Mouse (Mus musculus): ENCODE results near the gene Otub2. TPM values are rescaled to one million over a fixed set of nuclear protein-coding genes. Genes with fewer than 3 reads are reported as not detected.

The Otub2 gene
- 12.7 and 14.1 TPM in 2 replicates for polyA plus RNA-seq (2016; fragmentation: Nextera tagmentation; extraction: Ambion mirVana)

GRCm38 (mm10) chr12:103388505-103389347 is at the start of gene Otub2:
TSS of gene Otub2 (plus strand) at chr12:103388682.
- Histone ChIP-seq H3K27me3 (no peaks in the 10 kb centered on the region), H3K27ac (peak within 1 kb of the TSS; percentile 73), H3K9ac (peak within 1 kb of the TSS; percentile 81), H3K4me2 (replicated peaks) (peak within 1 kb of the TSS; percentile 66), H3K4me3 (peak within 1 kb of the TSS; percentile 60), H3K36me3 (no peaks in the 10 kb centered on the region), H3K4me1 (peaks cover 9% of the 10 kb centered on the region; the same call in 1 of the 2 replicates), H3K9me3 (no peaks in the 10 kb centered on the region)
- peak; percentile 98 for ATAC-seq (ENCODE audit: insufficient number of reproducible peaks, insufficient read depth, low FRiP score, low TSS enrichment)
- WGBS: under 1% methylated on average over 58 of the region's 58 CpGs

GRCm38 (mm10) chr12:103341212-103341611 is 47.3 kb upstream of the Otub2 start:
- no peaks in the 10 kb centered on the region for H3K4me1 ChIP-seq
- no peaks in the 10 kb centered on the region for H3K36me3 ChIP-seq
- no peak overlapping the region for H3K4me3 ChIP-seq
- no peak overlapping the region for H3K9ac ChIP-seq
- no peak for ATAC-seq (ENCODE audit: insufficient number of reproducible peaks, insufficient read depth, low FRiP score, low TSS enrichment)
- no peak overlapping the region for H3K4me2 ChIP-seq (replicated peaks)
- WGBS: 78% methylated on average over 5 of the region's 5 CpGs
- no peaks in the 10 kb centered on the region for H3K27me3 ChIP-seq
- H3K27ac ChIP-seq: no peak overlapping the region
- H3K9me3 ChIP-seq: no peaks in the 10 kb centered on the region

GRCm38 (mm10) chr12:103343456-103343855 is 45.0 kb upstream of the Otub2 start:
- no peak for ATAC-seq (ENCODE audit: insufficient number of reproducible peaks, insufficient read depth, low FRiP score, low TSS enrichment)
- Histone ChIP-seq H3K36me3 (no peaks in the 10 kb centered on the region), H3K9me3 (no peaks in the 10 kb centered on the region), H3K4me1 (no peaks in the 10 kb centered on the region), H3K4me3 (no peak overlapping the region), H3K9ac (no peak overlapping the region), H3K4me2 (replicated peaks) (no peak overlapping the region), H3K27me3 (no peaks in the 10 kb centered on the region), H3K27ac (no peak overlapping the region)
- WGBS: 72% methylated on average over 8 of the region's 8 CpGs

- H3K27me3 ChIP-seq: peaks cover 4% of the 10 kb centered on the region; the same call in 1 of the 2 replicates
- no peak overlapping the region for H3K4me3 ChIP-seq
- ATAC-seq (ENCODE audit: insufficient number of reproducible peaks, insufficient read depth, low FRiP score, low TSS enrichment): no peak
- no peaks in the 10 kb centered on the region for H3K36me3 ChIP-seq
- H3K4me1 ChIP-seq: no peaks in the 10 kb centered on the region
- no peak overlapping the region for H3K27ac ChIP-seq
- WGBS: 86% methylated on average over 7 of the region's 7 CpGs
- no peak overlapping the region for H3K4me2 ChIP-seq (replicated peaks)
- no peaks in the 10 kb centered on the region for H3K9me3 ChIP-seq
- H3K9ac ChIP-seq: no peak overlapping the region
These were observed 43.5 kb upstream of the Otub2 start for GRCm38 (mm10) chr12:103344934-103345333.

- no peak overlapping the region for H3K4me2 ChIP-seq (replicated peaks)
- WGBS: 79% methylated on average over 8 of the region's 8 CpGs
- H3K9ac ChIP-seq: no peak overlapping the region
- no peak overlapping the region for H3K4me3 ChIP-seq
- no peaks in the 10 kb centered on the region for H3K9me3 ChIP-seq
- H3K27ac ChIP-seq: no peak overlapping the region
- H3K27me3 ChIP-seq: peaks cover 4% of the 10 kb centered on the region; the same call in 1 of the 2 replicates
- H3K36me3 ChIP-seq: no peaks in the 10 kb centered on the region
- H3K4me1 ChIP-seq: no peaks in the 10 kb centered on the region
- no peak for ATAC-seq (ENCODE audit: insufficient number of reproducible peaks, insufficient read depth, low FRiP score, low TSS enrichment)
These were observed 41.5 kb upstream of the Otub2 start for GRCm38 (mm10) chr12:103346945-103347344.

GRCm38 (mm10) chr12:103347406-103347805 is 41.1 kb upstream of the Otub2 start:
- H3K9ac ChIP-seq: no peak overlapping the region
- 38% methylated on average over 5 of the region's 5 CpGs for WGBS

GRCm38 (mm10) chr12:103348506-103348905 is 40.0 kb upstream of the Otub2 start:
- Histone ChIP-seq H3K4me1 (no peaks in the 10 kb centered on the region), H3K27ac (no peak overlapping the region), H3K4me3 (no peak overlapping the region), H3K9ac (no peak overlapping the region), H3K9me3 (no peaks in the 10 kb centered on the region), H3K36me3 (no peaks in the 10 kb centered on the region), H3K4me2 (replicated peaks) (no peak overlapping the region), H3K27me3 (peaks cover 4% of the 10 kb centered on the region; the same call in 1 of the 2 replicates)
- WGBS: 12% methylated on average over 3 of the region's 3 CpGs
- no peak for ATAC-seq (ENCODE audit: insufficient number of reproducible peaks, insufficient read depth, low FRiP score, low TSS enrichment)

More at GRCm38 (mm10) chr12:103347406-103347805, 41.1 kb upstream of the Otub2 start:
- no peaks in the 10 kb centered on the region for H3K4me1 ChIP-seq
- H3K27me3 ChIP-seq: peaks cover 4% of the 10 kb centered on the region; the same call in 1 of the 2 replicates
- no peaks in the 10 kb centered on the region for H3K9me3 ChIP-seq
- ATAC-seq (ENCODE audit: insufficient number of reproducible peaks, insufficient read depth, low FRiP score, low TSS enrichment): no peak
- H3K27ac ChIP-seq: no peak overlapping the region
- H3K36me3 ChIP-seq: no peaks in the 10 kb centered on the region
- H3K4me2 ChIP-seq (replicated peaks): no peak overlapping the region
- H3K4me3 ChIP-seq: no peak overlapping the region

GRCm38 (mm10) chr12:103352735-103353134 is 35.7 kb upstream of the Otub2 start:
- H3K27ac ChIP-seq: no peak overlapping the region
- 91% methylated on average over 6 of the region's 6 CpGs for WGBS
- no peaks in the 10 kb centered on the region for H3K36me3 ChIP-seq
- H3K9ac ChIP-seq: no peak overlapping the region
- no peaks in the 10 kb centered on the region for H3K9me3 ChIP-seq
- no peaks in the 10 kb centered on the region for H3K4me1 ChIP-seq
- no peak for ATAC-seq (ENCODE audit: insufficient number of reproducible peaks, insufficient read depth, low FRiP score, low TSS enrichment)
- H3K27me3 ChIP-seq: peaks cover 4% of the 10 kb centered on the region; the same call in 1 of the 2 replicates
- H3K4me2 ChIP-seq (replicated peaks): no peak overlapping the region
- no peak overlapping the region for H3K4me3 ChIP-seq

GRCm38 (mm10) chr12:103353538-103353937 is 34.9 kb upstream of the Otub2 start:
- peaks cover 4% of the 10 kb centered on the region; the same call in 1 of the 2 replicates for H3K27me3 ChIP-seq
- WGBS: 15% methylated on average over 5 of the region's 5 CpGs
- no peak for ATAC-seq (ENCODE audit: insufficient number of reproducible peaks, insufficient read depth, low FRiP score, low TSS enrichment)
- H3K36me3 ChIP-seq: no peaks in the 10 kb centered on the region
- H3K4me2 ChIP-seq (replicated peaks): no peak overlapping the region
- H3K9ac ChIP-seq: no peak overlapping the region
- H3K4me1 ChIP-seq: no peaks in the 10 kb centered on the region
- H3K27ac ChIP-seq: no peak overlapping the region
- no peaks in the 10 kb centered on the region for H3K9me3 ChIP-seq
- no peak overlapping the region for H3K4me3 ChIP-seq

- ATAC-seq (ENCODE audit: insufficient number of reproducible peaks, insufficient read depth, low FRiP score, low TSS enrichment): no peak
These were observed 32.6 kb upstream of the Otub2 start, which contains the start of gene Asb2 for GRCm38 (mm10) chr12:103355746-103356414. TSS of gene Asb2 (minus strand) at chr12:103356001.

GRCm38 (mm10) chr12:103356415-103356748 is 32.1 kb upstream of the Otub2 start:
- Histone ChIP-seq H3K4me3 (no peak overlapping the region), H3K4me2 (replicated peaks) (no peak overlapping the region), H3K27me3 (no peaks in the 10 kb centered on the region), H3K4me1 (0 out of 2 replicates have a peak, but pooled peaks cover 5% of the 10 kb centered on the region), H3K27ac (no peak overlapping the region), H3K9ac (no peak overlapping the region), H3K36me3 (no peaks in the 10 kb centered on the region), H3K9me3 (no peaks in the 10 kb centered on the region)
- no peak for ATAC-seq (ENCODE audit: insufficient number of reproducible peaks, insufficient read depth, low FRiP score, low TSS enrichment)
- WGBS: 93% methylated on average over 4 of the region's 4 CpGs

More at GRCm38 (mm10) chr12:103355746-103356414, 32.6 kb upstream of the Otub2 start, which contains the start of gene Asb2:
- H3K27ac ChIP-seq: no peak within 1 kb of the TSS
- 0 out of 2 replicates have a peak, but pooled peaks cover 5% of the 10 kb centered on the region for H3K4me1 ChIP-seq
- 73% methylated on average over 14 of the region's 14 CpGs for WGBS
- H3K4me3 ChIP-seq: no peak within 1 kb of the TSS
- H3K27me3 ChIP-seq: no peaks in the 10 kb centered on the region
- H3K4me2 ChIP-seq (replicated peaks): no peak within 1 kb of the TSS
- no peaks in the 10 kb centered on the region for H3K9me3 ChIP-seq
- H3K9ac ChIP-seq: no peak within 1 kb of the TSS
- H3K36me3 ChIP-seq: no peaks in the 10 kb centered on the region

Data from embryonic facial prominence, embryonic 12.5 days (tissue).